Mouse (Mus musculus): ENCODE data around the gene Ifnl2. TPM values are rescaled to one million over a fixed set of nuclear protein-coding genes. Genes with fewer than 3 reads are reported as not detected.

The Ifnl2 gene
- total and polyA plus RNA-seq, 3 experiments, result not detected

GRCm38 (mm10) chr7:28484192-28484591 lies 26.1 kb downstream of the Ifnl2 start:
- H3K9ac ChIP-seq (ENCODE audit: low read depth, low read length), result no peak overlapping the region
- no peaks in the 10 kb centered on the region for H3K79me2 ChIP-seq (replicated peaks; ENCODE audit: control insufficient read depth, insufficient read depth, low read length)
- intact Hi-C loops (cut with DNase I), result no loop called here
- H3K4me1 ChIP-seq (ENCODE audit: control insufficient read depth, insufficient read depth, low read length), result no peaks in the 10 kb centered on the region
- no peak overlapping the region for H3K27ac ChIP-seq
- WGBS, result 27% methylated on average over 4 of the region's 4 CpGs
- no peaks in the 10 kb centered on the region for H3K27me3 ChIP-seq (ENCODE audit: control insufficient read depth, insufficient read depth, low read length)
- H3K36me3 ChIP-seq (ENCODE audit: control insufficient read depth, insufficient read depth, low read length), result no peaks in the 10 kb centered on the region
- TF ChIP-seq EP300 (IDR thresholded peaks at IDR 0.05; ENCODE audit: insufficient read depth, low read depth, low read length) (no peak), CTCF (IDR thresholded peaks at IDR 0.05) (no peak), POLR2A (IDR thresholded peaks at IDR 0.05; ENCODE audit: insufficient read depth, low read depth, low read length) (no peak)
- DNase-seq, result no peak
- H3K4me3 ChIP-seq, result no peak overlapping the region

GRCm38 (mm10) chr7:28482854-28483253 lies 27.4 kb downstream of the Ifnl2 start:
- Histone ChIP-seq H3K9ac (ENCODE audit: low read depth, low read length) (no peak overlapping the region), H3K79me2 (replicated peaks; ENCODE audit: control insufficient read depth, insufficient read depth, low read length) (no peaks in the 10 kb centered on the region), H3K27ac (no peak overlapping the region), H3K36me3 (ENCODE audit: control insufficient read depth, insufficient read depth, low read length) (no peaks in the 10 kb centered on the region), H3K27me3 (ENCODE audit: control insufficient read depth, insufficient read depth, low read length) (no peaks in the 10 kb centered on the region), H3K4me3 (no peak overlapping the region), H3K4me1 (ENCODE audit: control insufficient read depth, insufficient read depth, low read length) (no peaks in the 10 kb centered on the region)
- intact Hi-C loops (cut with DNase I), result no loop called here
- 77% methylated on average over 11 of the region's 11 CpGs for WGBS
- DNase-seq, result no peak
- TF ChIP-seq POLR2A (IDR thresholded peaks at IDR 0.05; ENCODE audit: insufficient read depth, low read depth, low read length), result no peak
- TF ChIP-seq CTCF (IDR thresholded peaks at IDR 0.05), result no peak
- TF ChIP-seq EP300 (IDR thresholded peaks at IDR 0.05; ENCODE audit: insufficient read depth, low read depth, low read length), result no peak

GRCm38 (mm10) chr7:28478854-28479253 lies 31.4 kb downstream of the Ifnl2 start:
- DNase-seq, result no peak
- Histone ChIP-seq H3K9ac (ENCODE audit: low read depth, low read length) (no peak overlapping the region), H3K27me3 (ENCODE audit: control insufficient read depth, insufficient read depth, low read length) (no peaks in the 10 kb centered on the region), H3K27ac (no peak overlapping the region), H3K4me1 (ENCODE audit: control insufficient read depth, insufficient read depth, low read length) (no peaks in the 10 kb centered on the region), H3K79me2 (replicated peaks; ENCODE audit: control insufficient read depth, insufficient read depth, low read length) (no peaks in the 10 kb centered on the region), H3K4me3 (no peak overlapping the region), H3K36me3 (ENCODE audit: control insufficient read depth, insufficient read depth, low read length) (no peaks in the 10 kb centered on the region)
- WGBS, result 4% methylated on average over 8 of the region's 8 CpGs
- no peak for TF ChIP-seq POLR2A (IDR thresholded peaks at IDR 0.05; ENCODE audit: insufficient read depth, low read depth, low read length)
- no peak for TF ChIP-seq EP300 (IDR thresholded peaks at IDR 0.05; ENCODE audit: insufficient read depth, low read depth, low read length)
- TF ChIP-seq CTCF (IDR thresholded peaks at IDR 0.05), result no peak
- intact Hi-C loops (cut with DNase I), result no loop called here

- intact Hi-C loops (cut with DNase I), result no loop called here
- 86% methylated on average over 5 of the region's 5 CpGs for WGBS
- no peak overlapping the region for H3K4me3 ChIP-seq
- no peak overlapping the region for H3K9ac ChIP-seq (ENCODE audit: low read depth, low read length)
- TF ChIP-seq EP300 (IDR thresholded peaks at IDR 0.05; ENCODE audit: insufficient read depth, low read depth, low read length) (no peak), POLR2A (IDR thresholded peaks at IDR 0.05; ENCODE audit: insufficient read depth, low read depth, low read length) (no peak), CTCF (IDR thresholded peaks at IDR 0.05) (no peak)
- H3K36me3 ChIP-seq (ENCODE audit: control insufficient read depth, insufficient read depth, low read length), result no peaks in the 10 kb centered on the region
- H3K27me3 ChIP-seq (ENCODE audit: control insufficient read depth, insufficient read depth, low read length), result no peaks in the 10 kb centered on the region
- H3K4me1 ChIP-seq (ENCODE audit: control insufficient read depth, insufficient read depth, low read length), result no peaks in the 10 kb centered on the region
- H3K27ac ChIP-seq, result no peak overlapping the region
- no peaks in the 10 kb centered on the region for H3K79me2 ChIP-seq (replicated peaks; ENCODE audit: control insufficient read depth, insufficient read depth, low read length)
- DNase-seq, result no peak
Measured at GRCm38 (mm10) chr7:28477363-28477762, 32.9 kb downstream of the Ifnl2 start.

GRCm38 (mm10) chr7:28476191-28476590 lies 34.1 kb downstream of the Ifnl2 start:
- Histone ChIP-seq H3K9ac (ENCODE audit: low read depth, low read length) (no peak overlapping the region), H3K79me2 (replicated peaks; ENCODE audit: control insufficient read depth, insufficient read depth, low read length) (no peaks in the 10 kb centered on the region), H3K27ac (no peak overlapping the region), H3K27me3 (ENCODE audit: control insufficient read depth, insufficient read depth, low read length) (no peaks in the 10 kb centered on the region), H3K4me1 (ENCODE audit: control insufficient read depth, insufficient read depth, low read length) (no peaks in the 10 kb centered on the region), H3K4me3 (no peak overlapping the region), H3K36me3 (ENCODE audit: control insufficient read depth, insufficient read depth, low read length) (no peaks in the 10 kb centered on the region)
- TF ChIP-seq EP300 (IDR thresholded peaks at IDR 0.05; ENCODE audit: insufficient read depth, low read depth, low read length) (no peak), POLR2A (IDR thresholded peaks at IDR 0.05; ENCODE audit: insufficient read depth, low read depth, low read length) (no peak), CTCF (IDR thresholded peaks at IDR 0.05) (no peak)
- WGBS, result 91% methylated on average over 6 of the region's 6 CpGs
- intact Hi-C loops (cut with DNase I), result no loop called here
- DNase-seq, result no peak

- intact Hi-C loops (cut with DNase I), result no loop called here
- TF ChIP-seq EP300 (IDR thresholded peaks at IDR 0.05; ENCODE audit: insufficient read depth, low read depth, low read length), result no peak
- no peak for TF ChIP-seq POLR2A (IDR thresholded peaks at IDR 0.05; ENCODE audit: insufficient read depth, low read depth, low read length)
- TF ChIP-seq CTCF (IDR thresholded peaks at IDR 0.05), result no peak
- Histone ChIP-seq H3K79me2 (replicated peaks; ENCODE audit: control insufficient read depth, insufficient read depth, low read length) (no peaks in the 10 kb centered on the region), H3K27me3 (ENCODE audit: control insufficient read depth, insufficient read depth, low read length) (peaks cover 15% of the 10 kb centered on the region), H3K4me3 (peak overlapping the region; percentile 46), H3K36me3 (ENCODE audit: control insufficient read depth, insufficient read depth, low read length) (no peaks in the 10 kb centered on the region), H3K9ac (ENCODE audit: low read depth, low read length) (peak overlapping the region; percentile 35), H3K4me1 (ENCODE audit: control insufficient read depth, insufficient read depth, low read length) (no peaks in the 10 kb centered on the region), H3K27ac (no peak overlapping the region)
- DNase-seq, result peak; percentile 53 to 57
- WGBS, result 1% methylated on average over 61 of the region's 63 CpGs
Measured at GRCm38 (mm10) chr7:28467213-28467751, 43.0 kb downstream of the Ifnl2 start.

Measured in heart, adult 2 months (tissue).